Mouse (Mus musculus) layer of hippocampus, adult 8-10 months (tissue): ENCODE data around the gene Syt7. TPM values are rescaled to one million over a fixed set of nuclear protein-coding genes. Genes with fewer than 3 reads are reported as not detected.

ENCODE experiments used
- DNase-seq, 2 experiments: peaks; one replicate each; pipeline ENCODE4 v3.0.0; 2022; ENCODE audit warnings: low spot score in 2 of 2
- total RNA-seq, 4 experiments: library from RNA; stranded (reverse); gene quantifications; 2 replicates each; pipeline ENCODE4 v1.2.4; 2022

Gene Syt7
- total RNA-seq, 4 experiments from 2014 or later, result 241 to 317 (median 281) TPM

DNA sequence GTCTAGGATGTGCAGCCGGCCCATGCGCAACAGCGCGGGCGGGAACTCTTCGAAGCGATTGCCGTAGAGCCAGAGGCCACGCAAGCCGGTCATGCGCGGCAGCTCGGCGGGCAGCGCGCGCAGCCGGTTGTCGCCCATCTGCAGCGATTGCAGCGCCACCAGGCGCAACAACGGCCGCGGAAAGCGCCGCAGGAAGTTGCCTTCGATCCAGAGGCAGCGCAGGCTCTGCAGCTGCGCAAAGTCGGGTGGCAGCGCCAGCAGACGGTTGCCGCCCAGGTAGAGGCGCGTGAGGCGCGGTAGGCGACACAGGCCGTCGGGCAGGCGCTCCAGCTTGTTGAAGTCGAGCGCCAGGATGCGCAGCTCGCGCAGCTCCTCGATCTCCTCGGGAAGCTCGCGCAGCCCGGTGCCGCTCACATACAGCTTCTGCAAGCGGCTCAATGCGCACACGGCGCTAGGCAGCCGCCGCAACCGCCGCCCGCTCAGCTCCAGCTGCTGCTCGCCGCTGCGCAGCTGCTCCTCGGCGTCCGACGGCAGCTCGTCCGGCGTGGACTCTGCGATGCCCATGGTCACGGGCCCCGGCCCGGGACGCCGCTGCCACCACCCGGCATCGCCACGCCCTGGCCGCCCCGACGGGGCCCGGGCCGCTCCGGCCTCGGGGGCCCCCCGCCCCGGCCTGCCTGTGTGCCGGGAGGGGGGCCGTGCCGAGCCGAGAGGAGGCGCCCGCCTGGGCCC lies 68.0 kb downstream of the Syt7 start, which contains the start of gene Lrrc10b:
TSS of gene Lrrc10b (minus strand) at position 722 of the 732 bp plus-strand sequence.
- DNase-seq, result peak; percentile 52 to 74

DNA sequence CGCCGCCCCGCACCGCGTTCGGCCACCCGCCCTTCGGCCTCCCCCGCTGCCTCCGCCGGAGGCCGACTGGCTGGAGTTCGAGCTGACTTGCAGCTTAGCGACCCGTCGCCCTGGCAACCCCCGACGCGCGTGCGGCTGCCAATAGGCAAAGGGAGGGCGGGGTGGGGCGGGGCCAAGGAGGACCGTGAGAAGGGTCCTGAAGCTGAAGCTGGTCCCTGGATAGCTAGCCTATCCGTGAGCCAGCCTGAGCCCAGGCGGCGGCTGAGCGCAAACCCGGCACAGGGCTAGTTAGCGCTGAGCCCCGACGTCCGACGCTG lies 68.6 kb downstream of the Syt7 start:
- DNase-seq, result no peak

DNA sequence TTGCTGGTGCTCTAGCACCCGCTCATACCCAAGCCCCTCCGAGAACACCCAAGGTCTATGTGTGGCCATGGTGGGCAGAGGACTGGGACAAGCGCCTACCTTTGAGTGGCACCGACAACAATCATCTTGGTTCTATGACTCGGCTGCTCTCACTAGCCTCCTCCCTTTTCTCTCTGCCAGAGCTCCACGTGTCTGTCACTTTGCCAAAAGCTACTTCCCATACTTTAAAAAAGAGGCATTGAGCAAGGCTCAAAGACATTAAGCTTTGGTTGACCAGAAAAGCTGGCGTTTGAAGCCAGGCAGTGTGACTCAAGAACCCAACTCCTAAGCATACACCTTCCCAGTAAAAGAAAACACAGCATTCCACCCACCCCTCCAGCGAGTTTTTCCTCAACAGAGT lies 69.2 kb downstream of the Syt7 start:
- DNase-seq, result no peak

DNA sequence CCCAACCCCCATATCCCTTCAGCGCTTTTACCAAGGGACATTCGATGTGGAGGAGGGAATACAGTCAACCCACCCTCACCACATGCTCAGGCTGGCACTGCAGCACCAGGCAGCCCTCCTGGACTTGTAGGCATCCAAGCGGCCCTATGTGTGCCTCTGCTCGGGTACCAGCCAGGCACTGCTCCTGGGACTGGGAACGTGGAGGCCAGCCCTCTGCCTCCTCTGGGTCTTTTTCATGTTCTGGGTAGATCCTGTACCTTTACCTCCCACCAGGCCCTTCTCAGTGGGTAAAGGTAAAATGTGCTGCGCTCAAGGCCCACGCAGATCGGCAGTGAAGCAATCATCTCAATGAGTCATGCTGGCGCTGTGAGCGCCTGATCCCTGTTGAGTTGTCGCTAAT lies 71.0 kb downstream of the Syt7 start:
- DNase-seq, result peak; percentile 55 to 65

DNA sequence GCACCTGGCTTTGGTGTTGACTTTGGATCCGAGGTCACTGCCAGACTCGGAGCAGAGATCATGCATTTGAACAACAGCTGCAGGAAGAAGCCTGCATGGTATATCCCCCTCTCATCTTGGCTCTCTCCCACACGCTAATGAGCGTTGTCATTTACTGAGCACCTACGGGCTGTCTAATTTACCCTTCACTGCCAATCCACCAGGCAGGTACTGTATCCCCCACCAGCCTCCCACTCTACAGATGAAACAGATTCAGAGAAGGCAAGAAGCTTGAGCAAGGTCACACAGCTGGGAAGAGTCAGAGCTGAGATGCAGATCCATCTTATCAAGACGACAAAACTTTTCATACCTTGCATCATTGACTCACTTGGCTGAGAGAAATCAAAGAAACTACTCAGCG lies 72.7 kb downstream of the Syt7 start:
- DNase-seq, result no peak

DNA sequence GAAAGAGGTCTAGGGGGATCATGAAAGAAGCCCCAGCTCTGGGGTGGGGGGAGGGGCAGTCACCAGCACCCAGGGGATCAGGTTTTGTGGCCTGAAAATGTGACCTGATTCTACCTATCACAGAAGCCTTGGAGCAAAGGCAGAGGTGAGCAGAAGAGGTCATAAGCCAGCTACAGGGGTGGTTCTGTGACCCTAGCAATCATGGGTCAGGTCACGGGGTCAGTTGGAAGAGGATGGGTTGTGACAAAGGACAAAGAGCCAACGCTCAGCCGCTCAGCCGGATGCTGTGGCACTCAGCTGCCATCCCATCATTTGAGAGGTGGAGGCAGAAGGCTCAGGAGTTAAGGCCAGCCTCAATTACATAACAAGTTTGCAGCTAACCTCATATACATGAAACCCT lies 75.5 kb downstream of the Syt7 start:
- DNase-seq, result no peak

DNA sequence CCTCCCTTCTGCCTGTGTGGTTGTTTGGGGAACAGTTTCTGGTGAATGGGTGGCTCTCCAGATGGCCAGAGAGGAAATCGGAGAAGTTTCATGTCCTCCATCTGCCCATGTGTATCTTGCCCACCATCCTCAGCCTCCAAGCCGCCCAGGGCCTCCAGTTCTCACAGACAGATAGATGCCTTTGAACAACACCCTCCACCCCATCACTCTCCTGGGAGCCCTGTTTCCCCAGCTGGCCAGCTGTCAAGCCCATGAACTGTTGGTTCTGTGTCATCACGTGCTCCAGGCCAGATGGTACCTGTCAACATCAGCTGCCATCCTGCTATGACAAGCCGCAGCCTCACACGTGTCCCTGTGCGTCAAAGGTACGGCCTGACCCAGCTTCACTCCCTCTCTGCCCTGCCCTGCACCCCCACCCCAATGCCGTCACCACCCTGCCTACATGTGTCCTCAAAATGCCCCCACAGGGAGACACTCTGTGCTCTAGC lies 80.3 kb downstream of the Syt7 start:
- peak; percentile 52 to 55 for DNase-seq

DNA sequence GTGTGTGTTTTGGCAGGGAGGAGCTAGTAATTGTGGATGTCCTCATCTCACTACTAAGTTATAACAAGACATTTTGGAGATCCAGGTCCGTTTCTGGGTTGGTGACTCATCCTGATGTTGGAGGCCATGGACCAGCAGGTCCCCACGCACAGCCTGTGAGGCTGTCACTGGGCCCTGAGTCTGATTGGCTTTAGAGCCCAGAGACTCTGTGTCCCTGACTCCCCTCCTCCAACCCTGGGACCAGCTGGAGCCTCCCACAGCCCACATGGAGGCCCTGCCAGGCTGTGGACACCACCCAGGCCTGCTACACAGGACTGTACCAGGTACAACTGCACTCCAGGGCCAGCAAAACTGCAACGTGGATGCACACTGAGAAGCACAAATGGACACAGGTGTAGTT lies 84.1 kb downstream of the Syt7 start:
- DNase-seq, result no peak

DNA sequence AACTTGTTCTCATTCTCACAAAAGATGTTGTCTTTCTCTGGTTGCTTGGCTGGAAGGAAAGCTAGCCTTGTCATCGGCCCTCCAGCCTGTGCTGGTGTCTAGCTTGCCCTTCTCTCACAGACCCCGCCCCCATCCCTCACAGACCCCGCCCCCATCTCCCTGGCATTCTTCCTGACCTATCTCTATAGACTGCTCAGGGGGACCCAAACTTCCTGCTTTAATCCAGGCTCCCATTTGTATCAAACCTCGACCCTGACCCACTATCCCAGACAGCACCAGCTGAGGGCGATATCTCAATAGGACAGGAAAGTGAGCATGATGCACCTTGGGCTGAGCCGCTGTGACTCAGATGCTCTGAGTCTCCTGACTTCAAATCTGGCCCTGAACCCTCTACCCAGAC lies 84.9 kb downstream of the Syt7 start:
- no peak for DNase-seq

DNA sequence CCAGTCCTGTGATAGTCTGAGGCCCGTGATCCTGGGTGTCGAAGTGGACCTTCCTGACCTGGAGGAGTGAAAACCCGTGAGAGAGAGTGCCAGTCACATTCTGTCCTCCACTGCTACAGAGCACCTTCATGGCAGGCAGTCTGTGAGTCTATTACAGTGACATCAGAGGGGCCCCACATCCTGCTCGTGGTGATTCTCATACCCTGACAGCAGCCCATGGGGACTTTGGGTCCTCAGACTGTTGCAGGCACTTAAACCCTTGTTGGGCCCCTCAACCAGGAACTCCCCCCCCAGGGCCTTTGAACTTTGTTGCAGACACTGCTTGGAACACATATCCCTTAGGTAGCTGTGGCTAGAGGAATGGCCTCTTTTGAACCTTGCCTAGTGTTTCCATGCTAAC lies 90.7 kb downstream of the Syt7 start:
- no peak for DNase-seq

DNA sequence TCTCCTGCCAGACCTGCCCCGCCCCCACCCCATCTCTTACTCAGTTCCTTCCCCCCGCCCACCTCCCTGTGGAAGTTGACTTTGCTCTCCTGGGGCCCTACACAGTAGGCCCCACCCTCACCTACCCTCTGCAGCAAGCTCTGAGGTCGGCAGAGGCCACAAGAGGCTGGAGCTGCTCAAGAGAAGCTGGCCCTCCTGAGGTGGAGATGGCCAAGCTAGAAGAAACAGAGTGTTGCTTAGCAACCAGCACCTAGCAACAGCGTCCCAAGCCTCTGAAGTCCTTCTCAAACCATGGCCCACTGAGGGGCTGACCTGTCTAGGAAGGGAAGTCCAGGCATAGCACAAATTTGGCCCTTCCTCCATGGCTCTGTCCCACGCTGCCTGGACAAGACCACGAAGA lies 93.8 kb downstream of the Syt7 start, which contains the start of gene Ppp1r32:
TSS of gene Ppp1r32 (minus strand) at position 226 of the 400 bp plus-strand sequence.
- no peak for DNase-seq

DNA sequence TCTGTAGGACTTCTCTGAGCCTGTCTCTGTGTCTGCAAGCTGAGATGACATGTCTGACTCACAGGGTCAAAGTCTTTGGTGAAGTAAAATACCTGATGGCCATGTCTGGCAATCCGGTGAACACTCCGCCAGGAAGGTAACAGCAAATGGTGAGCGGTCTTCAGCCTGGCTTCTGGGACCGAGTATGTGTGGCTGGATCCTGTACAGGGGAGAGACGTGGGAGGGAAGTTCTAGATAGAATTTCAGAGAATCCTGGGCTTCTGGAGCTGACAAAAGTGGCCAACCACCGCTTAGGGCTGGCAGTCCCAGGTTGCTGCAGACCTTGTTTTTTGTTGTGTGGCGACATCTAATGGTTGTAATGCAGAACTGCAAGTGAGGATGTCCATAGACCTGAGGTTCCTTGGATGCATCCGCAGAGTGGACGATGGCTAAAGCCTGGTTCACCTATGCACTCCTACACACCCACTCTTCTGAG lies 97.4 kb downstream of the Syt7 start:
- peak; percentile 55 to 67 for DNase-seq

DNA sequence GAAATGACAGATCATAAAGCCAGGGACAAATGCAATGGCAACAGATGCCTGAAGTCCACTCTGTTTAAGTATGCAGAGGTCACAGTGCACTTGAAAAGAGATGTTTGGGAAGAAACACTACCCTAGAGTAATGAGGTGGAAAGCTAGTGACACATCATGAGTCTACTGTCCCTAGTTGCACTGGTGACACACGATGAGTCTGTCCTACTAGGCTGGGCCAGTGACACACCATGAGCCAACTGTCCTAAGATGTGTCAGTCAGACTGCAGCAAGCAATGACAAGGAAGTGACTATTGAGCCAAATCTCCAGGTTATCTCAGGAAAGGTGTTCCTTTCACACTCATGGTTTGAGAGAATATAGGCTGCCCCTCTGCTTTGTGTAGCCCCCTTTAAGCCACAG lies 106.8 kb downstream of the Syt7 start:
- no peak for DNase-seq

DNA sequence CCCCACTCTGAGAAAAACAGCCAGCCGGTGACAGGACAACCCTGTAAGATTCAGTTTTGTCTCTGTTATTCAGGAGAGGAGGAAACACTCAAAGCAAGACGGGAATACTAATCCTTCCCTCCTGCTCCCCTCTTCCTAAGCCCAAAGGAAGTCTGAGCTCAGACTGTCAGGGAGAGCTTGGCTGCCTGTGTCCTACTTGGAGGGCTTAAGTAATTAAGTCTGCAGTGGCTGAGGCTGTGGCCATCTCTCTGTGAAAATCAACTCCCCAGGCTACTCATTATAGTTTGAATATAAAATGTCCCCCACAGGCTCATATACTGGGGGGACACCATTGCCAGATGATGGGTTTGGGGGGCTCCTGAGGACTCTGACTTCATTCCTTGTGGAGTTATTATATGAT lies 108.1 kb downstream of the Syt7 start:
- no peak for DNase-seq

DNA sequence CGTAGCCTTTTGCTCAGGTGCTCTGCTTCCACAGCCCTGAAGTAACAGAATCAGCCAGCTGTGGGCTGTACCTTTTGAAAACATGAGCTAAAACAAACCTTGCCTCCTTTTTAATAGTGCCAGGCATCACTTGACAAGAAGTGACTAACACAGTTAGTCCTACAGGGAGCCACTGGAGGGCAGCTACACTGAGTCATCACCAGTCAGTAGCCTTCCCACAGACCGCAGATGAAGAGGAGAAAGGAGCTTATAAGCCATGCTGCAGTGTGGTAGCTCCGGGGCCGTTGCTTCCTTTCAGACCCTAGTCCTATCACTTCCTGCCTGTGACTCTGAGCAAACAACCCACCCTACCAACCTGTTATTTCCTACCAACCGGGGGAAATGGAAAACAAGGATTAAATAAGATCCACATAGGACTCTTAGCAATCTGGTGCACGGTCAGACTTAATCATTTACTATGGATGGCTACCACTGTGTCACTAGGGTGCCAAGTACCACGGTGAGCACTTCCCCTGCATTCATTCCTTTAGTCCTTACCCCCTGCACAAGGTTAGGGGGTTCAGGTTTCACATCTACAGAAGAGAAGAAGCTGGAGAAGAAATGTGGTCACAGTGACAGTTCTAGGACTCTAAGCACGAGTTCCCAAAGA lies 108.7 kb downstream of the Syt7 start:
- no peak for DNase-seq

DNA sequence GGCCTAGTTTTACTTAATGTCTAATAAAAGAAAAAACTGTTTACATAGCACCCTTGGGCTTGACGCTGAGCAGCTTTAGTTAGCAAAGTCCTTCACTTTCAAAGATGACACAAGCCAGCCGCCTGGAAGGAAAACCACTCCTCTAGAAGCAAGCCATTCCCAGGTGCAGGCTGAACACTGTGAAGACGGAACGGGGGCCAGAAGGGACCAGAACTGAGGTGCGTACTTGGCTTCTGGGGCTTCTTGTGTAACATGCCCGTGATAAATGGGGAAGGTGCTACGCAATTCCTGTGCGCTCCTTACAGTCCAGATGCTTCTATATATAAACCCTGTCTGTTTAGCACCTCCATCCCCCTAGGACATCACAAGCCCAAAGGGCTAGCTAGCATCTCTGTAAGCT lies 111.7 kb downstream of the Syt7 start:
- DNase-seq, result no peak

DNA sequence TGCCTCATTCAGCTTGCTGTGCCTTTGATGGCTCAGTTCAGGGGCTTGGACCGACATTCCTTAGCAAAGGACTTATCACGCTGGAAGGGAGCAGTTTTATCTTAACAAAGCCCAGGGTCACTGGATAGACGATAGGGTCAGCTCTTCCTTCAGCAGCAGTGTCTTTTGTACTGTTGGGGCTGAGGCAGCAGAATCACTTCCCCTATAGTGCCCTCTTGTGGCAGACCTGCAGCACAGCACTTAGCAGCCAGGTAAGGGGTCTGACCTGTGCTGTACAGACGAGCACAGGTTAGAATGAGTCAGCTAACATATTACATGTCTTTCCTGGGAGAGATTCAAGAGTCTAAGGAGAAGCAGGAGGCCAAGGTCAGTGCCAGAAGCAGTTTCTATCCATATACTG lies 113.7 kb downstream of the Syt7 start:
- no peak for DNase-seq

Other genes starting within 250 kb of the Syt7 start
- gene Fads1, start 206.2 kb upstream of the Syt7 start, total RNA-seq, result 100 to 1,000 TPM; 188 to 213 (median 199) TPM
- gene Tmem258, start 185.1 kb upstream of the Syt7 start, total RNA-seq, result 10 to 100 TPM; 73.3 to 92.9 (median 81.3) TPM
- gene Fen1, start 184.9 kb upstream of the Syt7 start, total RNA-seq, result 10 to 100 TPM in 2 of 4 experiments, 1 to 10 TPM in 2; 8.9 to 12.2 (median 9.9) TPM
- 10 to 100 TPM; 31.6 to 37.2 (median 36.7) TPM for gene Myrf, start 148.3 kb upstream of the Syt7 start, total RNA-seq
- 100 to 1,000 TPM in 3 of 4 experiments, 10 to 100 TPM in 1; 94.1 to 109 (median 104) TPM for gene Dagla, start 84.2 kb upstream of the Syt7 start, total RNA-seq
- 10 to 100 TPM; 47.8 to 70.9 (median 54.8) TPM for gene Lrrc10b, start 68.4 kb downstream of the Syt7 start, total RNA-seq
- 1 to 10 TPM; 1.4 to 3.4 (median 1.9) TPM for gene Ppp1r32, start 93.8 kb downstream of the Syt7 start, total RNA-seq
- 10 to 100 TPM; 75.6 to 85.5 (median 83.0) TPM for gene Cpsf7, start 136.2 kb downstream of the Syt7 start, total RNA-seq
- 10 to 100 TPM; 48.8 to 64.9 (median 58.2) TPM for gene Sdhaf2, start 137.1 kb downstream of the Syt7 start, total RNA-seq
- gene Tmem216, start 167.1 kb downstream of the Syt7 start, total RNA-seq, result 10 to 100 TPM; 10.1 to 14.1 (median 13.3) TPM
- 10 to 100 TPM in 3 of 4 experiments, 1 to 10 TPM in 1; 9.8 to 15.8 (median 12.8) TPM for gene Cyb561a3, start 188.1 kb downstream of the Syt7 start, total RNA-seq
- 10 to 100 TPM; 12.8 to 19.3 (median 15.4) TPM for gene Tmem138, start 188.3 kb downstream of the Syt7 start, total RNA-seq
- 100 to 1,000 TPM; 191 to 201 (median 197) TPM for gene Ddb1, start 216.2 kb downstream of the Syt7 start, total RNA-seq
- 10 to 100 TPM; 15.3 to 21.4 (median 19.9) TPM for gene Tkfc, start 216.6 kb downstream of the Syt7 start, total RNA-seq
- under 1 TPM; 0.64 to 0.96 (median 0.86) TPM for gene Vwce, start 245.1 kb downstream of the Syt7 start, total RNA-seq